Mouse (Mus musculus): ENCODE measurements at regions not wholly inside any gene's neighbourhood (a gene's known extent, or its start where the extent isn't known, plus 50 kb on each side); places are given as distances from the start of the nearest gene placed in this dataset.

DNA sequence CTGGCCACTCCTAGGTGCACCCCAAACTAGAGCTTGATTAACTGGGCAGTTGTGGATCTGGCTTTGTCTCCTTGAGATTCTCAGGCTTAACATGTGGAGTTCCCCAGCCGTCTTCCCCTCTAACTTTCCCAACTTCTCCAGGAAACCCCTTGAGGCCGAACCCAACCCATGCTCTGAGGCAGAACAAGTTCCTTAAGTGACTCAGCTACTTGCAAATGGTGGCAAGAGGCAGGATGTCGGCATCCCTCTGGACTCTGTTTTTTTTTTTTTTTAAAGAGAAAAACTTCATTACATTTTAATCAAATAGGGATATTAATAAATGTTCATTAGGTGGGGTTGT, 54.5 kb upstream of the Sgk1 start:
- DNase-seq = no peak
- WGBS = 41% methylated on average over 3 of the region's 3 CpGs

GRCm38 (mm10) chr10:21828432-21829061, 53.4 kb upstream of the Sgk1 start:
- TF ChIP-seq CTCF (IDR thresholded peaks at IDR 0.05; ENCODE audit: borderline replicate concordance, control insufficient read depth, extremely low read depth, insufficient read depth, low read length, poor library complexity) = no peak
- TF ChIP-seq POLR2A (IDR thresholded peaks at IDR 0.05; ENCODE audit: control insufficient read depth, extremely low read depth, insufficient read depth, low read length, poor library complexity) = no peak
- H3K4me3 ChIP-seq (ENCODE audit: control insufficient read depth, insufficient read depth, low read length) = no peak overlapping the region
- H3K36me3 ChIP-seq (ENCODE audit: control insufficient read depth, insufficient read depth, low read length) = no peaks in the 10 kb centered on the region
- peaks cover 7% of the 10 kb centered on the region for H3K4me1 ChIP-seq (replicated peaks; ENCODE audit: control insufficient read depth, insufficient read depth, low read length)
- no peak overlapping the region for H3K27ac ChIP-seq (ENCODE audit: control insufficient read depth, insufficient read depth, low read length)
- no peaks in the 10 kb centered on the region for H3K27me3 ChIP-seq (ENCODE audit: control insufficient read depth, insufficient read depth, low read length)
- WGBS = 97% methylated on average over 9 of the region's 9 CpGs
- DNase-seq = no peak

More for the DNA sequence above, 54.5 kb upstream of the Sgk1 start:
- no peak overlapping the region for H3K4me3 ChIP-seq (ENCODE audit: control insufficient read depth, insufficient read depth, low read length)
- no peak overlapping the region for H3K27ac ChIP-seq (ENCODE audit: control insufficient read depth, insufficient read depth, low read length)
- TF ChIP-seq POLR2A (IDR thresholded peaks at IDR 0.05; ENCODE audit: control insufficient read depth, extremely low read depth, insufficient read depth, low read length, poor library complexity) (no peak), CTCF (IDR thresholded peaks at IDR 0.05; ENCODE audit: borderline replicate concordance, control insufficient read depth, extremely low read depth, insufficient read depth, low read length, poor library complexity) (no peak)
- H3K27me3 ChIP-seq (ENCODE audit: control insufficient read depth, insufficient read depth, low read length) = no peaks in the 10 kb centered on the region
- peaks cover 7% of the 10 kb centered on the region for H3K4me1 ChIP-seq (replicated peaks; ENCODE audit: control insufficient read depth, insufficient read depth, low read length)
- no peaks in the 10 kb centered on the region for H3K36me3 ChIP-seq (ENCODE audit: control insufficient read depth, insufficient read depth, low read length)

DNA sequence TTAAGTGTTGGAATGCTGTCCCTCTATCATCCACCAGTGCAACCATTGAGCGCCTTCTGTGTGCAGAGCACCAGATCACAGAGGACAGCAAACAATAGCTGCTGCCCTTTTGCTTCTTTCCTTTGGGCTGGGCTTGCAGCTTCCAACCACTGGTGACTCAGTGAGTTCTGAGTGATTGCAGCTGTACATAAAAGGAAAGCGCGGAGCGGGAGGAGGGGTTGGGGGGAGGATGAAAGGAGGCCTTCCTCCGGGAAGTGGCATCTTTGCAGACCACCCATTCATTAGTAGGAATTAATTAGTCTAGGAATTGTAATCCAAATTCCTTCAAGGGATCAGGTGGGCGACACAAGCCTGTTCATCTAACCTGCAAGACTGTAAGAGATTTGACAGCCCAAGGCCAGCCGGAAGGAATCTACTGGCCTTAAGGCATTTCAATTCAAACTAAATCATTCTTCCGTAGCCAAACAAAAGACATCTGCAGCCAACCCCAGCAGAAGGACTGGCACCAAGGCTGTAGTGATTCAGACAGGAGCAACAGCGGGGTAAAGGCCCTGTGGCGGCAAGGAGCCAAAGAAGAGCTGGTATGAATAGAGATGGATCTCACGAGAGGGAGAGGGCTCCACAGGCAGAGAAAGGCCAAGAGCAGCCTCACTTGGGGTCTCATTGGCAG, 52.8 kb upstream of the Sgk1 start:
- peaks cover 7% of the 10 kb centered on the region for H3K4me1 ChIP-seq (replicated peaks; ENCODE audit: control insufficient read depth, insufficient read depth, low read length)
- TF ChIP-seq POLR2A (IDR thresholded peaks at IDR 0.05; ENCODE audit: control insufficient read depth, extremely low read depth, insufficient read depth, low read length, poor library complexity) (no peak), CTCF (IDR thresholded peaks at IDR 0.05; ENCODE audit: borderline replicate concordance, control insufficient read depth, extremely low read depth, insufficient read depth, low read length, poor library complexity) (no peak)
- no peak overlapping the region for H3K27ac ChIP-seq (ENCODE audit: control insufficient read depth, insufficient read depth, low read length)
- 97% methylated on average over 11 of the region's 11 CpGs for WGBS
- H3K36me3 ChIP-seq (ENCODE audit: control insufficient read depth, insufficient read depth, low read length) = no peaks in the 10 kb centered on the region
- H3K4me3 ChIP-seq (ENCODE audit: control insufficient read depth, insufficient read depth, low read length) = no peak overlapping the region
- no peaks in the 10 kb centered on the region for H3K27me3 ChIP-seq (ENCODE audit: control insufficient read depth, insufficient read depth, low read length)
- DNase-seq = no peak

- TF ChIP-seq POLR2A (IDR thresholded peaks at IDR 0.05; ENCODE audit: control insufficient read depth, extremely low read depth, insufficient read depth, low read length, poor library complexity) (no peak), CTCF (IDR thresholded peaks at IDR 0.05; ENCODE audit: borderline replicate concordance, control insufficient read depth, extremely low read depth, insufficient read depth, low read length, poor library complexity) (no peak)
- DNase-seq = no peak
- Histone ChIP-seq H3K4me1 (replicated peaks; ENCODE audit: control insufficient read depth, insufficient read depth, low read length) (peaks cover 7% of the 10 kb centered on the region), H3K4me3 (ENCODE audit: control insufficient read depth, insufficient read depth, low read length) (no peak overlapping the region), H3K27me3 (ENCODE audit: control insufficient read depth, insufficient read depth, low read length) (no peaks in the 10 kb centered on the region), H3K36me3 (ENCODE audit: control insufficient read depth, insufficient read depth, low read length) (no peaks in the 10 kb centered on the region), H3K27ac (ENCODE audit: control insufficient read depth, insufficient read depth, low read length) (no peak overlapping the region)
- 89% methylated on average over 6 of the region's 6 CpGs for WGBS
Observed at GRCm38 (mm10) chr10:21831002-21831696, 50.8 kb upstream of the Sgk1 start.

All from thymus, adult 2 months (tissue).